Mouse (Mus musculus) left cerebral cortex, adult 2 months (tissue): ENCODE results near the gene Mgat4c. TPM values are rescaled to one million over a fixed set of nuclear protein-coding genes. Genes with fewer than 3 reads are reported as not detected.
"Not testable (repeated sequence)": the region's sequence is repeated elsewhere in the genome, so short reads cannot be mapped to it uniquely, and the experiment has no call there.

Experiments used
- DNase-seq, 2 experiments: peaks; one replicate each; pipeline ENCODE4 v3.0.0; 2021 to 2022; ENCODE audit warnings: low spot score in 2 of 2, mixed read lengths in 1 of 2; ENCODE audit errors: extremely low spot score in 1 of 2
- H3K27ac ChIP-seq: fragments of 200-600 bp; 2 replicates; pipeline ENCODE4 v1.8.1; 2022
- H3K4me3 ChIP-seq: fragments of 200-600 bp; 2 replicates; pipeline ENCODE4 v1.8.1; 2022
- CTCF ChIP-seq: fragments of 200-600 bp; IDR thresholded peaks from 2 replicates; pipeline ENCODE4 v1.8.1; 2022; ENCODE audit warnings: antibody characterized with exemption, mild to moderate bottlenecking, moderate library complexity
- intact Hi-C: fragments of 180-260 bp; cut with DNase I; formaldehyde crosslinking; loops from one replicate; pipeline ENCODE4 v1.15.1; 2025
- microRNA-seq, 2 experiments: library from miRNA; unstranded; fragments of <30 nt; microRNA quantifications; one replicate each; pipeline ENCODE4 v1.2.0; 2021
- total RNA-seq, 2 experiments: library from RNA; stranded (reverse); gene quantifications; 2 replicates each; pipeline ENCODE4 v1.2.3; 2021

Gene Mgat4c
- total RNA-seq, 2 experiments from 2014 or later = 17.3 to 17.9 TPM

- DNase-seq = no peak
- intact Hi-C loops = no loop called here
- Histone ChIP-seq H3K4me3 (no peak overlapping the region), H3K27ac (no peak overlapping the region)
- no peak for TF ChIP-seq CTCF
These were observed 692.8 kb downstream of the Mgat4c start for GRCm38 (mm10) chr10:102374061-102374460.

GRCm38 (mm10) chr10:102377377-102377776, 696.1 kb downstream of the Mgat4c start:
- no peak for DNase-seq
- intact Hi-C loops = no loop called here
- Histone ChIP-seq H3K27ac (no peak overlapping the region), H3K4me3 (no peak overlapping the region)
- no peak for TF ChIP-seq CTCF

- Histone ChIP-seq H3K27ac (no peak overlapping the region), H3K4me3 (no peak overlapping the region)
- TF ChIP-seq CTCF = no peak
- DNase-seq = no peak
- intact Hi-C loops = no loop called here
These were observed 707.9 kb downstream of the Mgat4c start for GRCm38 (mm10) chr10:102389223-102389622.

GRCm38 (mm10) chr10:102417654-102418272, 736.5 kb downstream of the Mgat4c start:
- peak; percentile 69 for TF ChIP-seq CTCF
- DNase-seq = no peak
- intact Hi-C loops = loop anchor here (1.0 kb wide), 2 partner anchors 1676 to 1788 kb away; no protein-coding TSS in a partner anchor

GRCm38 (mm10) chr10:102435048-102435447, 753.8 kb downstream of the Mgat4c start:
- H3K27ac ChIP-seq, H3K4me3 ChIP-seq, intact Hi-C loops: not testable (repeated sequence)
- peak; percentile 43 for TF ChIP-seq CTCF
- peak in 1 of 2 experiments; percentile 33 for DNase-seq

More at GRCm38 (mm10) chr10:102417654-102418272, 736.5 kb downstream of the Mgat4c start:
- Histone ChIP-seq H3K27ac (no peak overlapping the region), H3K4me3 (no peak overlapping the region)

GRCm38 (mm10) chr10:102435467-102435866, 754.2 kb downstream of the Mgat4c start:
- intact Hi-C loops, DNase-seq, H3K27ac ChIP-seq, H3K4me3 ChIP-seq: not testable (repeated sequence)

Small RNA genes lying within 50 kb of the gene (microRNA-seq; reads per million reads assigned to microRNA genes)
- gene Mir3059 = 42.1 to 85.0 reads per million in 2 experiments
